ENCODE assay signal across 8 mouse cellular contexts in the genomic region with DNA sequence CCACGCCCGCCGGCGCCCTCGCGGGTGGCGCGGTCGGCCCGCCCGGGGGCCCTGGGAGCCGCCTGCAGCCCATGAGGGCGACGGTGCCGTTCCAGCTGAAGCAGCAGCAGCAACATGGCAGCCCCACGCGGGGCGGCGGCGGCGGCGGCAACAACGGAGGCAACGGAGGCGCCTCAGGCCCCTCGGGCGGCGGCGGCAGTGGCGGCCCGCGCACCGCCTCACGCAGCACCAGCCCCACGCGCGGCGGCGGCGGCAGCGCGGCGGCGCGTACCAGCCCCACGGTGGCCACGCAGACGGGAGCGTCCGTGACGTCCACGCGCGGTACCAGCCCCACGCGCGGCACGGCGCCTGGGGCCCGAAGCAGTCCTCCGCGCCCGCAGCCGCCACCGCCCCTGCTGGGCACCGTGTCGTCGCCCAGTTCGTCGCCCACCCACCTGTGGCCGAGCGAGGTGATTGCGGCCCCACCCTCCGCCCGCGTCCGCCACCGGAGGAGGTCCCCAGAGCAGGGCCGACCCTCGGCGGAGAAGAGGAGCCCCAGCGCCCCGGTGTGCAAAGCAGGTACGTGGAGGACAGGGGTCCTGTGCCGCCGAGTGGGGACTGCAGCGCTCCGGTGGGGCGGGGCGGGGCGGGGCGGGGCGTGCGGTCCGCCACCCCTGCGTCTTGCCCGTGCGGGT. TPM values are rescaled to one million over a fixed set of nuclear protein-coding genes. Genes with fewer than 3 reads are reported as not detected.
DNase-seq lines count a peak whose midpoint lies in the region; ATAC-seq lines count a peak whose summit lies in the region.

No protein-coding gene starts in this region.

- WGBS in embryonic facial prominence, embryonic 10.5 days = under 1% methylated on average over 98 of the region's 98 CpGs
- WGBS in kidney, embryonic 14.5 days = under 1% methylated on average over 76 of the region's 98 CpGs
- WGBS in limb, embryonic 15.5 days = under 1% methylated on average over 47 of the region's 98 CpGs
- WGBS in stomach, embryonic 16.5 days = under 1% methylated on average over 70 of the region's 98 CpGs

- H3K27ac ChIP-seq in embryonic facial prominence, embryonic 10.5 days (replicated peaks) = peak overlapping the region; percentile 99
- H3K27ac ChIP-seq in kidney, embryonic 14.5 days (ENCODE audit: low read depth, low read length) = peak overlapping the region; percentile 91
- peak overlapping the region; percentile 93 for H3K27ac ChIP-seq in limb, embryonic 15.5 days
- peak overlapping the region; percentile 90 for H3K27ac ChIP-seq in stomach, embryonic 16.5 days (ENCODE audit: low read length)

- no peaks in the 10 kb centered on the region for H3K9me3 ChIP-seq in embryonic facial prominence, embryonic 10.5 days
- H3K9me3 ChIP-seq in kidney, embryonic 14.5 days (ENCODE audit: control insufficient read depth, low read length) = no peaks in the 10 kb centered on the region
- no peaks in the 10 kb centered on the region for H3K9me3 ChIP-seq in limb, embryonic 15.5 days
- no peaks in the 10 kb centered on the region for H3K9me3 ChIP-seq in stomach, embryonic 16.5 days (replicated peaks; ENCODE audit: control insufficient read depth, low read length)

- no peaks in the 10 kb centered on the region for H3K36me3 ChIP-seq in embryonic facial prominence, embryonic 10.5 days (replicated peaks)
- no peaks in the 10 kb centered on the region for H3K36me3 ChIP-seq in kidney, embryonic 14.5 days (ENCODE audit: control insufficient read depth, insufficient read depth, low read length)
- no peaks in the 10 kb centered on the region for H3K36me3 ChIP-seq in limb, embryonic 15.5 days
- H3K36me3 ChIP-seq in stomach, embryonic 16.5 days (ENCODE audit: control insufficient read depth, insufficient read depth, low read length) = no peaks in the 10 kb centered on the region

- peak overlapping the region; percentile 99 for H3K4me3 ChIP-seq in embryonic facial prominence, embryonic 10.5 days
- H3K4me3 ChIP-seq in kidney, embryonic 14.5 days (ENCODE audit: low read length) = peak overlapping the region; percentile 68
- H3K4me3 ChIP-seq in limb, embryonic 15.5 days = peak overlapping the region; percentile 100
- peak overlapping the region; percentile 96 for H3K4me3 ChIP-seq in stomach, embryonic 16.5 days (replicated peaks; ENCODE audit: low read length)

- H3K27me3 ChIP-seq in embryonic facial prominence, embryonic 10.5 days (replicated peaks; ENCODE audit: low read depth, poor library complexity, severe bottlenecking) = no peaks in the 10 kb centered on the region
- no peaks in the 10 kb centered on the region for H3K27me3 ChIP-seq in kidney, embryonic 14.5 days (ENCODE audit: control insufficient read depth, insufficient read depth, low read length)
- no peaks in the 10 kb centered on the region for H3K27me3 ChIP-seq in limb, embryonic 15.5 days
- H3K27me3 ChIP-seq in stomach, embryonic 16.5 days (ENCODE audit: control insufficient read depth, insufficient read depth, low read length) = no peaks in the 10 kb centered on the region

- H3K9ac ChIP-seq in kidney, embryonic 14.5 days (ENCODE audit: low read depth, low read length) = peak overlapping the region; percentile 95
- H3K9ac ChIP-seq in limb, embryonic 15.5 days = peak overlapping the region; percentile 87
- H3K9ac ChIP-seq in stomach, embryonic 16.5 days (ENCODE audit: low read length) = peak overlapping the region; percentile 97

- H3K4me2 ChIP-seq in kidney, embryonic 14.5 days (replicated peaks; ENCODE audit: low read depth, low read length) = peak overlapping the region; percentile 52
- peak overlapping the region; percentile 61 for H3K4me2 ChIP-seq in limb, embryonic 15.5 days
- H3K4me2 ChIP-seq in stomach, embryonic 16.5 days (ENCODE audit: low read depth, low read length) = peak overlapping the region; percentile 74

- ATAC-seq in kidney, embryonic 14.5 days (ENCODE audit: low FRiP score, low TSS enrichment) = peak; percentile 37
- peak; percentile 37 for ATAC-seq in limb, embryonic 15.5 days (ENCODE audit: insufficient number of reproducible peaks, low FRiP score, low TSS enrichment, low read depth)
- peak; percentile 52 for ATAC-seq in stomach, embryonic 16.5 days (ENCODE audit: insufficient read depth, low FRiP score)

- peak; percentile 22 for DNase-seq in urinary bladder, postnatal 25 days (ENCODE audit: low spot score)
- no peak for DNase-seq in urinary bladder, postnatal 10 days (ENCODE audit: low spot score)
- peak; percentile 73 for DNase-seq in embryonic facial prominence, embryonic 10.5 days (ENCODE audit: low spot score)
- peak; percentile 8 to 33 for DNase-seq in gastrocnemius, postnatal 36 days
- peak; percentile 71 for DNase-seq in naive thymus-derived CD4-positive, alpha-beta T cell, adult 2 months (ENCODE audit: low read depth)

- intact Hi-C loops in gastrocnemius, postnatal 36 days (cut with DNase I) = no loop called here

- peaks cover 19% of the 10 kb centered on the region for H3K4me1 ChIP-seq in embryonic facial prominence, embryonic 10.5 days
- peaks cover 22% of the 10 kb centered on the region for H3K4me1 ChIP-seq in kidney, embryonic 14.5 days (ENCODE audit: control insufficient read depth, insufficient read depth, low read length)
- peaks cover 20% of the 10 kb centered on the region; the same call in 1 of the 2 replicates for H3K4me1 ChIP-seq in limb, embryonic 15.5 days
- peaks cover 20% of the 10 kb centered on the region for H3K4me1 ChIP-seq in stomach, embryonic 16.5 days (ENCODE audit: control insufficient read depth, insufficient read depth, low read length)

RNA-seq across cellular contexts. Expression of a gene that starts 0.5 kb away (rescaled TPM):
- 11.2 and 11.5 TPM in 2 replicates for polyA plus RNA-seq in embryonic facial prominence, embryonic 10.5 days (2016; fragmentation: Nextera tagmentation; extraction: Ambion mirVana)
- 1 to 10 TPM; 4.2 to 5.5 TPM for total RNA-seq in gastrocnemius, postnatal 36 days (2021)
- polyA plus RNA-seq in kidney, embryonic 14.5 days (2014; fragmentation: Nextera tagmentation; extraction: Ambion mirVana) = 11.2 and 19.2 TPM in 2 replicates
- 5.6 and 8.3 TPM in 2 replicates for polyA plus RNA-seq in limb, embryonic 15.5 days (2015; fragmentation: Nextera tagmentation; extraction: Ambion mirVana)
- 3.6 and 4.0 TPM in 2 replicates for polyA plus RNA-seq in stomach, embryonic 16.5 days (2015; fragmentation: Nextera tagmentation; extraction: Ambion mirVana)
